In genomic region chrX:48033766-48034143, GRCm38 (mm10) we compare ENCODE assay signal across 8 mouse cellular contexts. TPM values are rescaled to one million over a fixed set of nuclear protein-coding genes. Genes with fewer than 3 reads are reported as not detected.
DNase-seq lines count a peak whose midpoint lies in the region; ATAC-seq and TF ChIP-seq lines count a peak whose summit lies in the region.

No protein-coding gene starts in this region.

- TF ChIP-seq CTCF in midbrain, postnatal 0 days (IDR thresholded peaks at IDR 0.05) = no peak

- no peaks in the 10 kb centered on the region for H3K9me3 ChIP-seq in embryonic facial prominence, embryonic 11.5 days (replicated peaks; ENCODE audit: control insufficient read depth, low read length)
- H3K9me3 ChIP-seq in hindbrain, embryonic 16.5 days (ENCODE audit: control insufficient read depth, low read length) = no peaks in the 10 kb centered on the region
- H3K9me3 ChIP-seq in midbrain, postnatal 0 days (ENCODE audit: low read length) = no peaks in the 10 kb centered on the region

- H3K4me3 ChIP-seq in embryonic facial prominence, embryonic 11.5 days (ENCODE audit: low read depth, low read length) = peak overlapping the region; percentile 48
- peak overlapping the region; percentile 50 for H3K4me3 ChIP-seq in hindbrain, embryonic 16.5 days (ENCODE audit: low read length)
- H3K4me3 ChIP-seq in midbrain, postnatal 0 days (ENCODE audit: low read depth, low read length) = peak overlapping the region; percentile 48

- intact Hi-C loops in left cerebral cortex, postnatal 25 days (cut with DNase I) = no loop called here

- 17% methylated on average over 10 of the region's 11 CpGs for WGBS in embryonic facial prominence, embryonic 11.5 days
- 14% methylated on average over 11 of the region's 11 CpGs for WGBS in hindbrain, embryonic 16.5 days
- 14% methylated on average over 10 of the region's 11 CpGs for WGBS in midbrain, postnatal 0 days

- no peak overlapping the region for H3K27ac ChIP-seq in embryonic facial prominence, embryonic 11.5 days (replicated peaks; ENCODE audit: low read depth, low read length)
- H3K27ac ChIP-seq in hindbrain, embryonic 16.5 days (ENCODE audit: low read depth, low read length) = no peak overlapping the region
- H3K27ac ChIP-seq in midbrain, postnatal 0 days (ENCODE audit: low read depth, low read length) = no peak overlapping the region

- DNase-seq in kidney, adult 18-20 months = peak; percentile 11
- no peak for DNase-seq in kidney, postnatal 25 days
- DNase-seq in embryonic facial prominence, embryonic 11.5 days (ENCODE audit: low spot score) = no peak
- DNase-seq in midbrain, postnatal 0 days (ENCODE audit: low spot score) = no peak
- no peak for DNase-seq in left cerebral cortex, postnatal 25 days (ENCODE audit: low spot score in 2 of 2)
- no peak for DNase-seq in cerebellum, postnatal 25 days
- DNase-seq in gastrocnemius, postnatal 4 days (ENCODE audit: low spot score in 2 of 2) = no peak

- no peaks in the 10 kb centered on the region for H3K4me1 ChIP-seq in embryonic facial prominence, embryonic 11.5 days (ENCODE audit: control insufficient read depth, insufficient read depth, low read length)
- peaks cover 2% of the 10 kb centered on the region for H3K4me1 ChIP-seq in hindbrain, embryonic 16.5 days (ENCODE audit: control insufficient read depth, insufficient read depth, low read depth, low read length)
- no peaks in the 10 kb centered on the region for H3K4me1 ChIP-seq in midbrain, postnatal 0 days (ENCODE audit: insufficient read depth, low read length)

- no peaks in the 10 kb centered on the region for H3K36me3 ChIP-seq in embryonic facial prominence, embryonic 11.5 days (replicated peaks; ENCODE audit: control insufficient read depth, insufficient read depth, low read depth, low read length)
- H3K36me3 ChIP-seq in hindbrain, embryonic 16.5 days (ENCODE audit: control insufficient read depth, insufficient read depth, low read length) = no peaks in the 10 kb centered on the region
- no peaks in the 10 kb centered on the region for H3K36me3 ChIP-seq in midbrain, postnatal 0 days (ENCODE audit: insufficient read depth, low read length)

- no peak overlapping the region; the same call in 1 of the 2 replicates for H3K9ac ChIP-seq in embryonic facial prominence, embryonic 11.5 days (replicated peaks; ENCODE audit: low read length)
- H3K9ac ChIP-seq in hindbrain, embryonic 16.5 days (ENCODE audit: low read depth, low read length) = no peak overlapping the region; the same call in 1 of the 2 replicates
- no peak overlapping the region for H3K9ac ChIP-seq in midbrain, postnatal 0 days (replicated peaks; ENCODE audit: low read length, poor library complexity, severe bottlenecking)

- peak overlapping the region; percentile 85 for H3K4me2 ChIP-seq in embryonic facial prominence, embryonic 11.5 days (ENCODE audit: low read depth, low read length)
- H3K4me2 ChIP-seq in hindbrain, embryonic 16.5 days (ENCODE audit: low read length) = peak overlapping the region; percentile 88
- peak overlapping the region; percentile 82 for H3K4me2 ChIP-seq in midbrain, postnatal 0 days (ENCODE audit: low read depth, low read length, poor library complexity, severe bottlenecking)

- H3K27me3 ChIP-seq in embryonic facial prominence, embryonic 11.5 days (ENCODE audit: control insufficient read depth, insufficient read depth, low read length) = no peaks in the 10 kb centered on the region
- H3K27me3 ChIP-seq in hindbrain, embryonic 16.5 days (replicated peaks; ENCODE audit: control insufficient read depth, insufficient read depth, low read length) = no peaks in the 10 kb centered on the region; the same call in 1 of the 2 replicates
- no peaks in the 10 kb centered on the region for H3K27me3 ChIP-seq in midbrain, postnatal 0 days (ENCODE audit: insufficient read depth, low read length)

- ATAC-seq in embryonic facial prominence, embryonic 11.5 days (replicated peaks; ENCODE audit: insufficient number of reproducible peaks, low FRiP score, low TSS enrichment, low read depth) = no peak
- ATAC-seq in hindbrain, embryonic 16.5 days = peak; percentile 22; the same call in 1 of the 2 replicates
- ATAC-seq in midbrain, postnatal 0 days (ENCODE audit: low FRiP score) = no peak

RNA-seq across cellular contexts. Expression of gene Apln, which starts 0.9 kb away (rescaled TPM):
- 3.2 and 3.8 TPM in 2 replicates for polyA plus RNA-seq in embryonic facial prominence, embryonic 11.5 days (2014; fragmentation: Nextera tagmentation; extraction: Ambion mirVana)
- polyA plus RNA-seq in hindbrain, embryonic 16.5 days (2015; fragmentation: Nextera tagmentation; extraction: Ambion mirVana) = 4.7 and 5.0 TPM in 2 replicates
- total RNA-seq in midbrain, postnatal 0 days (2014; rRNA removed) = 5.9 and 9.2 TPM in 2 replicates
- 1.0 and 1.3 TPM in 2 replicates for polyA plus RNA-seq in midbrain, postnatal 0 days (2015; fragmentation: Nextera tagmentation; extraction: Ambion mirVana)
- total RNA-seq in left cerebral cortex, postnatal 25 days (2021) = 10 to 100 TPM; 20.1 to 29.9 TPM
- 10 to 100 TPM; 34.6 to 38.0 TPM for total RNA-seq in gastrocnemius, postnatal 4 days (2021)
